Mouse (Mus musculus) kidney, postnatal 36 days (tissue): ENCODE measurements around the gene Polr1d.

ENCODE experiments used
- DNase-seq, 2 experiments: peaks; one replicate each; pipeline ENCODE4 v3.0.0; 2021 to 2022; ENCODE audit warnings: mixed read lengths in 2 of 2

Polr1d gene

GRCm38 (mm10) chr5:147076799-147077165 lies at the start of gene Polr1d:
TSS of gene Polr1d (plus strand) at chr5:147077050.
- no peak for DNase-seq

GRCm38 (mm10) chr5:147031281-147031680 lies 45.6 kb upstream of the Polr1d start:
- peak in 1 of 2 experiments; percentile 29 for DNase-seq

GRCm38 (mm10) chr5:147033155-147033554 lies 43.7 kb upstream of the Polr1d start:
- DNase-seq: no peak

- no peak for DNase-seq
These were observed 42.6 kb upstream of the Polr1d start for GRCm38 (mm10) chr5:147034283-147034682.

GRCm38 (mm10) chr5:147035301-147035700 lies 41.5 kb upstream of the Polr1d start:
- DNase-seq: peak in 1 of 2 experiments; percentile 31

- peak; percentile 65 to 82 for DNase-seq
These were observed 40.8 kb upstream of the Polr1d start for GRCm38 (mm10) chr5:147036028-147036427.

- DNase-seq: no peak
These were observed 40.2 kb upstream of the Polr1d start for GRCm38 (mm10) chr5:147036661-147037060.

GRCm38 (mm10) chr5:147037601-147038000 lies 39.2 kb upstream of the Polr1d start:
- no peak for DNase-seq

- no peak for DNase-seq
These were observed 37.5 kb upstream of the Polr1d start for GRCm38 (mm10) chr5:147039394-147039793.

GRCm38 (mm10) chr5:147041965-147042937 lies 34.6 kb upstream of the Polr1d start:
- no peak for DNase-seq

- DNase-seq: no peak
These were observed 33.5 kb upstream of the Polr1d start for GRCm38 (mm10) chr5:147043240-147043844.

GRCm38 (mm10) chr5:147045311-147045710 lies 31.5 kb upstream of the Polr1d start:
- DNase-seq: no peak

GRCm38 (mm10) chr5:147045929-147046328 lies 30.9 kb upstream of the Polr1d start:
- DNase-seq: no peak

GRCm38 (mm10) chr5:147049544-147050209 lies 27.2 kb upstream of the Polr1d start:
- no peak for DNase-seq

- no peak for DNase-seq
These were observed 25.9 kb upstream of the Polr1d start for GRCm38 (mm10) chr5:147050816-147051499.

- DNase-seq: no peak
These were observed 25.1 kb upstream of the Polr1d start for GRCm38 (mm10) chr5:147051500-147052308.

- DNase-seq: no peak
These were observed 24.6 kb upstream of the Polr1d start for GRCm38 (mm10) chr5:147052309-147052558.

GRCm38 (mm10) chr5:147053071-147053470 lies 23.8 kb upstream of the Polr1d start:
- DNase-seq: no peak

- no peak for DNase-seq
These were observed 23.4 kb upstream of the Polr1d start for GRCm38 (mm10) chr5:147053481-147053880.

- DNase-seq: no peak
These were observed 22.5 kb upstream of the Polr1d start for GRCm38 (mm10) chr5:147054328-147054727.

GRCm38 (mm10) chr5:147054747-147055270 lies 22.0 kb upstream of the Polr1d start:
- DNase-seq: no peak
